7 mouse cellular contexts compared by ENCODE assay signal in the genomic region with DNA sequence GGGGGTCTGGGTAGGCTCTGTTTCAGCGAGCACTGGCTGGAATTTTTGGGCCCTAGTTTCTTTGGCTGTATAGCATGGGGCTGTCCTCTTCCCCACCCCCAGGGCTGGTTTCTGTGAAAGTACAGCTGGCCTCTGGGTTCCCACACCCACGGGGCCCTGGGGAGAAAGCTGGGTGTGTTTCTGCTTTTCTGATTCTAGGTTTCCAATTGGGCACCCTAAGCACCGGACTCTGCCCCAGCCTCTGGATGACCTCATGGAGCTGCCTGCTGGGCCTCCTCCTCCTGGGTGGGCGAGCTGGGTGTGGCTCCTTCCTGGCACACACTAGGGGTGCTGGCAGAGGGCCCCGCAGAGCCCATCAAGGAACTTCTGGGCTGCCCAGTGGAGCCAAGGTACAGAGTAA. TPM values are rescaled to one million over a fixed set of nuclear protein-coding genes. Genes with fewer than 3 reads are reported as not detected.
DNase-seq lines count a peak whose midpoint lies in the region; ATAC-seq and TF ChIP-seq lines count a peak whose summit lies in the region.

No protein-coding gene starts in this region.

- no peaks in the 10 kb centered on the region for H3K9me3 ChIP-seq in forebrain, embryonic 15.5 days

- no peak overlapping the region for H3K4me2 ChIP-seq in forebrain, embryonic 15.5 days (replicated peaks)

- TF ChIP-seq POLR2A in bone marrow, adult 2 months (IDR thresholded peaks at IDR 0.05; ENCODE audit: borderline replicate concordance, control insufficient read depth, low read depth, low read length): no peak

- no peak overlapping the region for H3K4me3 ChIP-seq in bone marrow, adult 2 months (replicated peaks; ENCODE audit: control insufficient read depth, low read depth, low read length)
- no peak overlapping the region for H3K4me3 ChIP-seq in forebrain, embryonic 15.5 days

- intact Hi-C loops in gastrocnemius, postnatal 14 days (cut with DNase I; ENCODE audit: low total_unique reads): no loop called here

- TF ChIP-seq CTCF in bone marrow, adult 2 months (IDR thresholded peaks at IDR 0.05; ENCODE audit: control insufficient read depth, insufficient read depth, low read length): no peak

- H3K4me1 ChIP-seq in bone marrow, adult 2 months (ENCODE audit: control insufficient read depth, insufficient read depth, low read length): peaks cover 14% of the 10 kb centered on the region
- no peaks in the 10 kb centered on the region for H3K4me1 ChIP-seq in forebrain, embryonic 15.5 days

- H3K36me3 ChIP-seq in forebrain, embryonic 15.5 days: no peaks in the 10 kb centered on the region

- peak; percentile 68 for DNase-seq in gastrocnemius, postnatal 14 days
- DNase-seq in kidney, adult 8-10 months: peak; percentile 90 to 94
- no peak for DNase-seq in urinary bladder, postnatal 10 days (ENCODE audit: low spot score)
- DNase-seq in left cerebral cortex, adult 18-20 months (ENCODE audit: low spot score in 2 of 2): no peak

- H3K9ac ChIP-seq in forebrain, embryonic 15.5 days (replicated peaks): no peak overlapping the region

- H3K27me3 ChIP-seq in forebrain, embryonic 15.5 days: no peaks in the 10 kb centered on the region

- H3K27ac ChIP-seq in bone marrow, adult 2 months (ENCODE audit: control insufficient read depth, insufficient read depth, low read depth, low read length, poor library complexity): peak overlapping the region; percentile 62
- H3K27ac ChIP-seq in forebrain, embryonic 15.5 days (replicated peaks): no peak overlapping the region

- WGBS in bone marrow, adult 2 months: 22% methylated on average over 5 of the region's 5 CpGs
- 67% methylated on average over 5 of the region's 5 CpGs for WGBS in forebrain, embryonic 15.5 days

- ATAC-seq in megakaryocyte, adult 5-6 weeks (ENCODE audit: poor library complexity, severe bottlenecking): peak; percentile 41
- ATAC-seq in forebrain, embryonic 15.5 days (replicated peaks): no peak

RNA-seq across cellular contexts. Expression of a gene that starts 16.8 kb away (rescaled TPM):
- polyA plus RNA-seq in bone marrow, adult 2 months (2011; ENCODE audit: insufficient read depth, insufficient read length, low replicate concordance, missing spikeins): 14.2 and 47.3 TPM in 2 replicates
- 10 to 100 TPM in 1 of 2 experiments, 1 to 10 TPM in 1; 7.5 to 13.5 TPM for total RNA-seq in gastrocnemius, postnatal 14 days (2021)
- 20.1 and 20.5 TPM in 2 replicates for total RNA-seq in megakaryocyte, adult 5-6 weeks (2015)
- 20.1 and 21.9 TPM in 2 replicates for total RNA-seq in megakaryocyte, adult 5-6 weeks (2017)
- 2.5 and 3.0 TPM in 2 replicates for polyA plus RNA-seq in forebrain, embryonic 15.5 days (2015; fragmentation: Nextera tagmentation; extraction: Ambion mirVana)
- 10 to 100 TPM; 11.9 to 15.1 TPM for total RNA-seq in left cerebral cortex, adult 18-20 months (2021)

Comparison
In these comparisons a context has a peak if more than half of its experiments do, and no peak if none do; other contexts are left out.
1. DNase-seq: peak in gastrocnemius, postnatal 14 days (single experiment) and kidney, adult 8-10 months (2 of 2); none in urinary bladder, postnatal 10 days (single experiment) and left cerebral cortex, adult 18-20 months (0 of 2).